Mouse (Mus musculus) lung, postnatal 0 days (tissue): ENCODE data around the gene Tmem132c. TPM values are rescaled to one million over a fixed set of nuclear protein-coding genes. Genes with fewer than 3 reads are reported as not detected.

Experiments
- ATAC-seq: fragments of 200-750 bp; cut with Nextera tagmentation; 2 replicates; pipeline ENCODE4 v1.8.0; 2017; ENCODE audit warnings: moderate library complexity
- DNase-seq: peaks from one replicate; pipeline ENCODE4 v3.0.0-alpha.2; 2016; ENCODE audit warnings: low spot score
- H3K27ac ChIP-seq: fragments of 300-500 bp; sonication (generic); 2 replicates; pipeline ENCODE4 v1.5.1; 2014; ENCODE audit warnings: antibody characterized with exemption, mild to moderate bottlenecking, low read length, mixed read lengths
- H3K27me3 ChIP-seq: fragments of 300-500 bp; sonication (generic); replicated peaks from 2 replicates; pipeline ENCODE4 v1.6.1; 2014; ENCODE audit warnings: low read length, mixed read lengths; ENCODE audit not compliant: insufficient read depth
- H3K36me3 ChIP-seq: fragments of 300-500 bp; sonication (generic); 2 replicates; pipeline ENCODE4 v1.6.1; 2014; ENCODE audit warnings: low read length, mixed read lengths; ENCODE audit not compliant: insufficient read depth
- H3K4me1 ChIP-seq: fragments of 300-500 bp; sonication (generic); 2 replicates; pipeline ENCODE4 v1.6.1; 2014; ENCODE audit warnings: antibody characterized with exemption, low read depth, low read length, mixed read lengths; ENCODE audit not compliant: insufficient read depth
- H3K4me2 ChIP-seq: fragments of 300-500 bp; sonication (generic); replicated peaks from 2 replicates; pipeline ENCODE4 v1.6.1; 2014; ENCODE audit warnings: low read depth, mild to moderate bottlenecking, low read length, moderate library complexity, mixed read lengths
- H3K4me3 ChIP-seq: fragments of 300-500 bp; sonication (generic); 2 replicates; pipeline ENCODE4 v1.5.1; 2014; ENCODE audit warnings: low read depth, low read length
- H3K9ac ChIP-seq: fragments of 300-500 bp; sonication (generic); replicated peaks from 2 replicates; pipeline ENCODE4 v1.6.1; 2014; ENCODE audit warnings: low read depth, mild to moderate bottlenecking
- H3K9me3 ChIP-seq: fragments of 300-500 bp; sonication (generic); 2 replicates; pipeline ENCODE4 v1.6.1; 2016; ENCODE audit warnings: low read length, mixed read lengths
- CTCF ChIP-seq: IDR thresholded peaks from 2 replicates; pipeline ENCODE4 v1.5.1; 2016; ENCODE audit warnings: antibody characterized with exemption, mild to moderate bottlenecking
- EP300 ChIP-seq: IDR thresholded peaks from 2 replicates; pipeline ENCODE4 v1.6.1; 2016; ENCODE audit warnings: antibody characterized with exemption, mild to moderate bottlenecking, control low read depth
- whole genome bisulfite sequencing: fragments of 180-500 bp; shearing (Covaris S2); extraction: QIAGEN DNeasy Blood & Tissue Kit; methylation state at CpG from one replicate; pipeline ENCODE4 v1.1.7; 2014; 5-methylcytosine and 5-hydroxymethylcytosine counted together
- polyA plus RNA-seq: library from polyadenylated mRNA; unstranded; fragments of >200 nt; fragmentation: Nextera tagmentation; extraction: Ambion mirVana; gene quantifications from 2 replicates; pipeline ENCODE4 v1.2.1, GENCODE M21; 2015

Tmem132c gene
- polyA plus RNA-seq, 1 experiment from 2014 or later = 11.1 TPM

DNA sequence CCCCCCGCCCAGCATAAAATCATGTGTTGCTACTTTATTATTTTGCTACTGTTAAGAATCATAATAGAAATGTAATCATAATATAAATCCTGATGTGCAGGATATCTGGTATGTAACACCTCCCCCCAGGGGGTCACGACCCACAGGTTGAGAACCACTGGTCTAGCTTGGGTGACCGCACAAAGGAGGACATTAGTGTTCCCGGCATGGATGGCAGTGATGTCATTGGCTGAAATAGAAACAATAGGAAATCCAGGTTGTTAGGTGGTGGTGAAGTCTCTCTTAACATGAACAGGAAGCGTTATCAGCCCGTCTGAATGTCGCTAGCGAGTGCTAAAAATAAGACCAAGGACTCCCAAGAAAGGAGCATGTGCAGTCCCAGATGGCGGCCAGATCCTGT is 155.3 kb downstream of the Tmem132c start:
- Histone ChIP-seq H3K4me2 (no peak overlapping the region), H3K4me3 (no peak overlapping the region), H3K9me3 (no peaks in the 10 kb centered on the region), H3K27me3 (no peaks in the 10 kb centered on the region), H3K36me3 (no peaks in the 10 kb centered on the region), H3K9ac (no peak overlapping the region), H3K27ac (no peak overlapping the region), H3K4me1 (no peaks in the 10 kb centered on the region)
- DNase-seq (no peak), ATAC-seq (no peak)
- WGBS = 50% methylated on average over 9 of the region's 9 CpGs
- TF ChIP-seq EP300 = no peak
- TF ChIP-seq CTCF = no peak

DNA sequence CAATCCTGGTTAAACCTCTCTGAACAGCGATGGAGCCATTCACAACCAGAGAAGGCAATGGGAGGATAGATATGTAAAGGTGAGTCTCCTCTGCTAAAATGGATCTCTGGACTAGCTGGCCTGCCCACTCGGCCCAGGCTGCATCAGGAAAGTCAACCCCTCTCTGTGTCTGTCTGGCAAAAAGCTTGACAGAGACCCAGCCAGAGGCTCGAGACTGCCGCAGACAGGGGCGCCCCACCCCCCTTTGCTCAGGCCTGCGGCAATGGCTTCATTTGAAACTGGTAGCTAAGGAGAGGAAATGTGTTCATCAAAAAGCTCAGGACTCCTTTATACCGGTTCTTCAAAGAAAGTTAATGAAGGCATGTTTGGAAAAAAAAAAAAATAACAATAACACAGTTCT is 156.4 kb downstream of the Tmem132c start:
- TF ChIP-seq CTCF (no peak), EP300 (no peak)
- no peak for DNase-seq
- no peak for ATAC-seq
- Histone ChIP-seq H3K27me3 (no peaks in the 10 kb centered on the region), H3K9me3 (no peaks in the 10 kb centered on the region), H3K4me1 (no peaks in the 10 kb centered on the region), H3K9ac (no peak overlapping the region), H3K27ac (no peak overlapping the region), H3K36me3 (no peaks in the 10 kb centered on the region), H3K4me2 (no peak overlapping the region), H3K4me3 (no peak overlapping the region)
- WGBS = 22% methylated on average over 7 of the region's 7 CpGs

DNA sequence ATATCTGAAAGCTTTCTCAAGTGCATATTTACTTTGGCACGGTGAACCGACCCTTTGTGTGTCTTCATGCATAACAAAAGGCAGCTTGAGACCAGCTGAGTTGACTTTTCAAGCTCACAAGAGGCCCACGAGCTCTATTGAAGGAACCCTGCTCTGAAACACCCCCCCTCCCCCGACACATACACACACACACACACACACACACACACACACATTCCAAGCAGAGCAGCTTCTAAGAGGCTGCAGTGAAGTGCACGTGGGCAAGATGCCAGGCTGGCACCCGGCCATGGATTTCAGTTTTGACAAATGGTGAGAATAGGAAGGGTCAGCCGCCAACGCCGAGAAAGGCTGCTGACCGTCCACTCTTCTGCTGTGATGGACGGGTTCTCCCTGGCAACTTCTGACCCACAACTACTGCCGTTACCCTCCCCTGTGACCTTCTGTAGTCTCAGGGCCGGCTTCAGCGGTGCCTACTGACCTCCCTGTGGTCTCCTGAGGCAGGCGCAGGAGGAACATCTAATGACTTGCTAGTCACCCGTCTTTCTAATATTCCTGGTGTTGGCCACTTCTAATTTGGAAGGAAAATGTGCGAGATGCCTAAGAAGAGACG is 163.9 kb downstream of the Tmem132c start:
- Histone ChIP-seq H3K4me2 (peak overlapping the region; percentile 35), H3K4me3 (no peak overlapping the region), H3K4me1 (no peaks in the 10 kb centered on the region; the same call in 1 of the 2 replicates), H3K9me3 (no peaks in the 10 kb centered on the region), H3K9ac (no peak overlapping the region), H3K27ac (peak overlapping the region; percentile 62), H3K36me3 (no peaks in the 10 kb centered on the region), H3K27me3 (no peaks in the 10 kb centered on the region)
- DNase-seq (peak; percentile 85), ATAC-seq (peak; percentile 91)
- peak; percentile 91 for TF ChIP-seq EP300
- no peak for TF ChIP-seq CTCF
- WGBS = 12% methylated on average over 18 of the region's 18 CpGs

DNA sequence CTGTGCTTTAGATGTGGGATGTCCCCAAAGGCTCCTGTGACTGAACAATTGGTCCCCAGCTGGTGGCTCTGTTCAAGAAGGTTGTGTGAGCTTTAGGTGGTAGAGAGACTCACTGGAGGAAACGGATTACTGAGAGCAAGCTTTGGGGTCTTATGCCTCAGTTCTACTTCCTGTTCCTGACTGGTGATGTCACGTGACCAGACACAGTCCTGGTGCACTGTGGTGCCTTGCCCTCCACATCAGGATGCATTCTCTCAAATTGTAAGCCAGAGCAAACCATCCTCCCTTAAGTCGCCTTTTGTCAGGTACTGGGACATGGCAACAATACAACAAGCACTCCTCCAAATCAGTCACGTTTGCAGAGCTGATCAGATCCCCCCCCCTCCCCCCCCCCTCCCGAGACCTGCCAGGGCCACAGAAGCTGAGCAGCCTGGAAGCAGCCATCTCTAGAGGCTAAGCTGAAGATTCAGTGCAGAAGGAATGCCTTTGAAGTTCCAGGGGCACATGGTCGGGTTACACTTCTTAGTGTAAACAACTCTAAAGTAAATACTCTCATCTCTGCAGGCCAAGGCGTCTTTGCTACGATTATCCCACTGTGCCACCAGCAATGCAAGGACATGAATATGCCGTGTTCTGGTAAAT is 164.5 kb downstream of the Tmem132c start:
- ATAC-seq = peak; percentile 72

DNA sequence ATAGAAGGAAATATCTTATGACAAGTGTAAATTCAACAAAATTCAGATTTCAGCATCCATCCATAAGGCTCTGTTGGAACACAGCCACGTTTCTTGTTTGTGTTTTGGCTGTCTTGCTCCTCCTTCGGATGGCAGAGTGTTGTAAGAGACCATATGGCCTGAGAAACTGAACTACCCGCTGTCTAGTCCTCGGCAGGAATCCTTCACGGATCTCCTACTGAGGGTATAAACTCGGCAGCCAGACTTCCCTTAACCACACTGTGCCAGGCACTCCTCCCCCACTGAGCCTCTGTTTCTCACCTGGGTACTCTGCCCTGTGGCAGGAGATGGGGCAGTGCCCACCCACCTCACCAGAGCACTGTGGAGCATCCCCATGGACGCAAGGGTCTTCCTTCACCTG is 174.9 kb downstream of the Tmem132c start:
- 39% methylated on average over 7 of the region's 7 CpGs for WGBS
- Histone ChIP-seq H3K4me2 (no peak overlapping the region), H3K4me3 (no peak overlapping the region), H3K9ac (no peak overlapping the region), H3K27ac (no peak overlapping the region), H3K27me3 (no peaks in the 10 kb centered on the region), H3K9me3 (no peaks in the 10 kb centered on the region), H3K4me1 (no peaks in the 10 kb centered on the region), H3K36me3 (no peaks in the 10 kb centered on the region)
- peak; percentile 62 for DNase-seq
- TF ChIP-seq CTCF (no peak), EP300 (no peak)
- ATAC-seq = peak; percentile 60; the same call in 1 of the 2 replicates

More for the DNA sequence above, 164.5 kb downstream of the Tmem132c start:
- H3K9me3 ChIP-seq = no peaks in the 10 kb centered on the region
- peak overlapping the region; percentile 35 for H3K4me2 ChIP-seq
- TF ChIP-seq EP300 = peak; percentile 23; the same call in 1 of the 2 replicates
- TF ChIP-seq CTCF = no peak
- no peaks in the 10 kb centered on the region for H3K27me3 ChIP-seq
- H3K36me3 ChIP-seq = no peaks in the 10 kb centered on the region
- H3K27ac ChIP-seq = peak overlapping the region; percentile 62; the same call in 1 of the 2 replicates
- H3K4me3 ChIP-seq = no peak overlapping the region
- H3K4me1 ChIP-seq = no peaks in the 10 kb centered on the region; the same call in 1 of the 2 replicates
- no peak overlapping the region for H3K9ac ChIP-seq
- 9% methylated on average over 8 of the region's 9 CpGs for WGBS
- peak; percentile 72 for DNase-seq

DNA sequence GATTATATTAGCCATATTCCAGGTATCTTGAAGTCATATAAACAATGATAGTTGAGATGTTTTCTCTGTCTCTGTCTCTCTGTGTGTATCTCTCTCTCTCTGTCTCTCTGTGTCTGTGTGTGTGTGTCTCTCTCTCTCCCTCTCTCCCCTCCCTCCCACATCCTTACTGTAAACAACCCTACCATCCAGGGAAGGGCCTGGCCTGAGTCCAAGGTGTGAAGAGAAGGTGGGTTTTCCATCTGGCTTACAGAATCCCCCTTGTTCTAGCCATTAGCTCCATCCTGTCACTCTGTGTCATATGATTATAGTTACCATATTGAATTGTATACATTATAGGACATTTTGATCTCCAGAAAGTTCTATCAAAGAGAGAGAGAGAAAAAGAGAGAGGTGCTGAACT is 182.3 kb downstream of the Tmem132c start:
- no peak for TF ChIP-seq EP300
- no peak overlapping the region for H3K4me3 ChIP-seq

More for the DNA sequence above, 182.3 kb downstream of the Tmem132c start:
- ATAC-seq (no peak), DNase-seq (no peak)
- Histone ChIP-seq H3K27me3 (no peaks in the 10 kb centered on the region), H3K27ac (no peak overlapping the region), H3K4me1 (no peaks in the 10 kb centered on the region), H3K36me3 (no peaks in the 10 kb centered on the region), H3K9me3 (no peaks in the 10 kb centered on the region), H3K4me2 (no peak overlapping the region), H3K9ac (no peak overlapping the region)
